Mouse (Mus musculus) bone marrow, adult 2 months (tissue): ENCODE measurements at regions not wholly inside any gene's neighbourhood (a gene's known extent, or its start where the extent isn't known, plus 50 kb on each side); places are given as distances from the start of the nearest gene placed in this dataset.

Experiments
- CTCF ChIP-seq: fragments of 200-500 bp; IDR thresholded peaks from 2 replicates; pipeline ENCODE4 v1.5.1; 2011; ENCODE audit warnings: low read length, control low read depth; ENCODE audit not compliant: control insufficient read depth, insufficient read depth
- POLR2A ChIP-seq: fragments of 200-500 bp; IDR thresholded peaks from 2 replicates; pipeline ENCODE4 v1.6.1; 2011; ENCODE audit warnings: low read depth, mild to moderate bottlenecking, control low read depth, low read length, borderline replicate concordance; ENCODE audit not compliant: control insufficient read depth

DNA sequence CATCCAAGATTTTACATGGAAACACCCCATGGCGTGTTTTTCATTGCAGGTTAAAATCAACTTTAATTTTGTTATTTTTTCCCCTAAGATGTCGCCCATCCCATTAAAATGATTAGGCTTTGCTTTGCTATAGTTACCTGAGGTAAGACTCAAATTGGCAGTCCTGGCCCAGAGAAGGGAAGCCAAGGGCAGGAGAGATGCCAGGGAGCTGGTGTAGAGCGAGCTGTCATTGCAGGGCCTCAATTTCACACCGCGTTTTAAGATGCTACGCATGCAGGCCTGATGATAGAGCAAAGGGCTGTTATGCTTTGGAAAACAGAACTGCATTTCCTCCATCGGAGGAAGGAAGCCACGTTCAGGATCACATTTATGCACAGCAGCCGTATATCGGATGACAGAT lies 852.7 kb upstream of the Sox9 start:
- TF ChIP-seq CTCF (no peak), POLR2A (no peak)
